Mouse (Mus musculus) limb, embryonic 14.5 days (tissue): ENCODE results near the gene Inmt. TPM values are rescaled to one million over a fixed set of nuclear protein-coding genes. Genes with fewer than 3 reads are reported as not detected.

Source experiments
- ATAC-seq: fragments of 200-750 bp; cut with Nextera tagmentation; 2 replicates; pipeline ENCODE4 v1.8.0; 2017; ENCODE audit warnings: low read depth, moderate number of reproducible peaks, moderate TSS enrichment; ENCODE audit not compliant: low FRiP score
- DNase-seq: peaks from one replicate; pipeline ENCODE4 v3.0.0-alpha.2; 2015; ENCODE audit warnings: low spot score
- H3K27ac ChIP-seq: fragments of 300-500 bp; sonication (generic); replicated peaks from 2 replicates; pipeline ENCODE4 v1.5.1; 2014; ENCODE audit warnings: low read depth, mild to moderate bottlenecking, low read length, moderate library complexity, mixed read lengths
- H3K27me3 ChIP-seq: fragments of 300-500 bp; sonication (generic); 2 replicates; pipeline ENCODE4 v1.6.1; 2014; ENCODE audit warnings: low read length, mixed read lengths; ENCODE audit not compliant: control insufficient read depth, insufficient read depth
- H3K36me3 ChIP-seq: fragments of 300-500 bp; sonication (generic); 2 replicates; pipeline ENCODE4 v1.6.1; 2014; ENCODE audit warnings: mild to moderate bottlenecking, low read length, moderate library complexity, mixed read lengths; ENCODE audit not compliant: control insufficient read depth, insufficient read depth
- H3K4me1 ChIP-seq: fragments of 300-500 bp; sonication (generic); 2 replicates; pipeline ENCODE4 v1.6.1; 2014; ENCODE audit warnings: antibody characterized with exemption, low read length, mixed read lengths; ENCODE audit not compliant: control insufficient read depth, insufficient read depth
- H3K4me2 ChIP-seq: fragments of 300-500 bp; sonication (generic); replicated peaks from 2 replicates; pipeline ENCODE4 v1.6.1; 2014; ENCODE audit warnings: low read depth, mild to moderate bottlenecking, low read length, moderate library complexity; ENCODE audit not compliant: severe bottlenecking
- H3K4me3 ChIP-seq: fragments of 300-500 bp; sonication (generic); replicated peaks from 2 replicates; pipeline ENCODE4 v1.5.1; 2014; ENCODE audit warnings: low read length
- H3K9ac ChIP-seq: fragments of 300-500 bp; sonication (generic); 2 replicates; pipeline ENCODE4 v1.6.1; 2014; ENCODE audit warnings: mild to moderate bottlenecking, low read depth, low read length, moderate library complexity; ENCODE audit not compliant: severe bottlenecking
- H3K9me3 ChIP-seq: fragments of 300-500 bp; sonication (generic); 2 replicates; pipeline ENCODE4 v1.6.1; 2016; ENCODE audit warnings: low read length; ENCODE audit not compliant: control insufficient read depth
- POLR2A ChIP-seq: fragments of 200-500 bp; IDR thresholded peaks from 2 replicates; pipeline ENCODE4 v1.8.0; 2012; ENCODE audit warnings: inconsistent platforms, mild to moderate bottlenecking, moderate library complexity, borderline replicate concordance; ENCODE audit not compliant: insufficient read depth, insufficient read length; ENCODE audit errors: extremely low read depth
- WGBS: fragments of 180-500 bp; shearing (Covaris S2); extraction: QIAGEN DNeasy Blood & Tissue Kit; methylation state at CpG from one replicate; pipeline ENCODE4 v1.1.7; 2014; 5-methylcytosine and 5-hydroxymethylcytosine counted together
- polyA plus RNA-seq, 2 experiments: library from polyadenylated mRNA; depleted of rRNA in 1 of 2; stranded (reverse) in 1 of 2; unstranded in 1 of 2; fragments of >200 nt; fragmentation: Nextera tagmentation in 1 of 2; extraction: Ambion mirVana in 1 of 2; gene quantifications; 2 replicates each; pipeline versions ENCODE4 v1.2.1 to v1.2.3; 2012 to 2014

Inmt gene
- polyA plus RNA-seq, 2 experiments, result 0.33 to 0.52 TPM

GRCm38 (mm10) chr6:55177060-55177732, 2.4 kb upstream of the Inmt start:
- DNase-seq (no peak), ATAC-seq (no peak)
- no peak overlapping the region for H3K9ac ChIP-seq
- 0 out of 2 replicates have a peak, but pooled peaks cover 3% of the 10 kb centered on the region for H3K4me1 ChIP-seq
- no peaks in the 10 kb centered on the region for H3K9me3 ChIP-seq
- TF ChIP-seq POLR2A, result no peak
- no peak overlapping the region for H3K4me2 ChIP-seq
- WGBS, result 48% methylated on average over 12 of the region's 12 CpGs
- no peak overlapping the region for H3K4me3 ChIP-seq
- H3K27me3 ChIP-seq, result no peaks in the 10 kb centered on the region
- H3K36me3 ChIP-seq, result no peaks in the 10 kb centered on the region
- H3K27ac ChIP-seq, result no peak overlapping the region

- no peaks in the 10 kb centered on the region for H3K36me3 ChIP-seq
- H3K27ac ChIP-seq, result no peak overlapping the region
- H3K4me1 ChIP-seq, result 0 out of 2 replicates have a peak, but pooled peaks cover 3% of the 10 kb centered on the region
- no peak overlapping the region for H3K4me3 ChIP-seq
- H3K27me3 ChIP-seq, result no peaks in the 10 kb centered on the region
- DNase-seq (no peak), ATAC-seq (no peak)
- TF ChIP-seq POLR2A, result no peak
- no peak overlapping the region for H3K9ac ChIP-seq
- H3K9me3 ChIP-seq, result no peaks in the 10 kb centered on the region
- H3K4me2 ChIP-seq, result no peak overlapping the region
- WGBS, result 50% methylated on average over 5 of the region's 5 CpGs
Observed at GRCm38 (mm10) chr6:55175892-55176291, 1.0 kb upstream of the Inmt start.

DNA sequence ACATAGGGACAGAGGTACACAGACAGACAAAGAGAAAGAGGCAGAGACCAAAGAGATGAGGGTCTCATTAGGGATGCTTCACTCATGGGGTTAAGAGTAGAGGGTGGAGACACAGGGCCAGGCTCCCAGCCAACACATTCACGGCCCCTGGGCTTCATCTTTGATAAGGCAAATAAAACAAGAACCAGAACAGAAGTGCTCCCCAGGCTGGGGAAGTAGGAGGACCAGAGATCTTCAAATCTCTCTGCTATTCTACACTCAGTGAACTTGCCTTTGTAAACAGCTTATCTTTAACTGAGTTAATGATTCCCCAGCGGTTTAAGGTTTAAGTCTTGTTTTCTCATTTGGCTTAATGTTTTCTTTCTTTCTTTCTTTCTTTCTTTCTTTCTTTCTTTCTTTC, 613 bp upstream of the Inmt start:
- Histone ChIP-seq H3K36me3 (no peaks in the 10 kb centered on the region), H3K9me3 (no peaks in the 10 kb centered on the region), H3K27me3 (no peaks in the 10 kb centered on the region), H3K4me1 (0 out of 2 replicates have a peak, but pooled peaks cover 3% of the 10 kb centered on the region), H3K4me3 (no peak overlapping the region), H3K27ac (no peak overlapping the region), H3K9ac (no peak overlapping the region), H3K4me2 (no peak overlapping the region)
- WGBS, result 42% methylated on average over 2 of the region's 2 CpGs
- no peak for TF ChIP-seq POLR2A
- DNase-seq, result no peak
- ATAC-seq, result no peak

- Histone ChIP-seq H3K4me3 (no peak overlapping the region), H3K36me3 (no peaks in the 10 kb centered on the region), H3K9ac (no peak overlapping the region), H3K9me3 (no peaks in the 10 kb centered on the region), H3K4me2 (no peak overlapping the region), H3K4me1 (0 out of 2 replicates have a peak, but pooled peaks cover 3% of the 10 kb centered on the region), H3K27ac (no peak overlapping the region), H3K27me3 (no peaks in the 10 kb centered on the region)
- ATAC-seq (no peak), DNase-seq (no peak)
- 30% methylated on average over 3 of the region's 3 CpGs for WGBS
- no peak for TF ChIP-seq POLR2A
Observed at GRCm38 (mm10) chr6:55173941-55174349, 898 bp downstream of the Inmt start.

GRCm38 (mm10) chr6:55173171-55173570, 1.7 kb downstream of the Inmt start:
- Histone ChIP-seq H3K9me3 (no peaks in the 10 kb centered on the region), H3K4me1 (0 out of 2 replicates have a peak, but pooled peaks cover 3% of the 10 kb centered on the region), H3K9ac (no peak overlapping the region), H3K4me3 (no peak overlapping the region), H3K27me3 (no peaks in the 10 kb centered on the region), H3K36me3 (no peaks in the 10 kb centered on the region), H3K4me2 (no peak overlapping the region), H3K27ac (no peak overlapping the region)
- ATAC-seq (no peak), DNase-seq (no peak)
- no peak for TF ChIP-seq POLR2A
- 74% methylated on average over 10 of the region's 10 CpGs for WGBS

DNA sequence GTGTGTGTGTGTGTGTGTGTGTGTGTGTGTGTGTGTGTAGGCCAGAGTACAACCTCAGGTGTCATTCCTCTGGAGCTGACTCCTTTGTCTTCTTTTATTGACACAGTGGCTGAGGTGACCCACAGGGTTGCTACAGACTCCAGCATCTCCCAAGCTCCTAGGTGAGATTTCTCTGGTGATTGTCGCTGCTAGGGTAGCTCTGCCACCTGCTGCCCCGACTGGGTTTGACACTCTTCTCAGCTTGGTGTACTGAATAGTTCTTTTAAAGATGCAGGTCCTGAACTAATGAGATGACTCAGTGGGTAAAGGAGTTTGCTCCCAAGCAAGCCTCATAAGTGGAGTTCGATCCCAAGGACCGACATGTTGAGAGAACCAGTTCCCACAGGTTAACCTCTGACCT, 3.2 kb downstream of the Inmt start:
- 55% methylated on average over 4 of the region's 4 CpGs for WGBS
- no peaks in the 10 kb centered on the region for H3K27me3 ChIP-seq
- no peaks in the 10 kb centered on the region for H3K9me3 ChIP-seq
- no peak for TF ChIP-seq POLR2A
- no peak overlapping the region for H3K27ac ChIP-seq
- DNase-seq (no peak), ATAC-seq (no peak)
- H3K4me3 ChIP-seq, result no peak overlapping the region
- H3K9ac ChIP-seq, result no peak overlapping the region
- H3K4me1 ChIP-seq, result 0 out of 2 replicates have a peak, but pooled peaks cover 3% of the 10 kb centered on the region
- H3K36me3 ChIP-seq, result no peaks in the 10 kb centered on the region
- no peak overlapping the region for H3K4me2 ChIP-seq
